Comparison of ENCODE assay signal across 9 mouse cellular contexts in the genomic region with DNA sequence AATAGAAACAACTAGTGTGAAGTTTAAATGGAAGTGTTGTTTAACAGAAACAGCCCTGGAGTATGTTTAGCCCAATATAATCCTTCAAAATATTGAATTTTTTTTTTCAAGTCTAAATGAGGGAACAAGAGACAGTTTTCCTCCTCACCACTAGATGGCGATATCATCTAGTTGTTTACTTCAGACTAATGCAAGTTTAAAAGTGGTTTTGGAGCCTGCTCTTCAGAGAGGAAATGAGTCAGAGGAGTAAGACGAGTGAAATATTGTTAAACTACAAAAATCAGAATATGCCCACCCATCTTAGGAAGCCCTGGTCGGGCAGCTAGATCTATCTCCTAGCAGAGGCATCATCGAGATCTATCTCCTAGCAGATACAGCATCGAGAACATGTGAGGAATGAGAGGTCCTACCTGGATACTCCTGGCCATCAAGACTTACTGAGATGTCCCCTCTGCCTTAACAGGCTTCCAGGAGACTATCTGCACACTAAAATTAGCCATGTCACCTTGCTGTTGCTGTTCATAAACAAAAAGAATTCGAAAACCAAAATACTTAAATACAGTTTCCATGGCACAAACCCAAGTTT.
DNase-seq lines count a peak whose midpoint lies in the region; ATAC-seq lines count a peak whose summit lies in the region.
"Had no signal": no experiment of that assay in that cellular context is flagged by ENCODE, and none has a peak within 500 bp of the region (broad histone marks: within the 10 kb centered on the region; RNA-seq: fewer than 3 reads in every experiment).

No protein-coding gene starts in this region.

- H3K4me3 ChIP-seq in kidney, embryonic 16.5 days (ENCODE audit: low read length): no peak overlapping the region
- H3K4me3 ChIP-seq in heart, embryonic 15.5 days: no peak overlapping the region
- H3K4me3 ChIP-seq: hindbrain, embryonic 15.5 days had no signal

- no peak overlapping the region for H3K9ac ChIP-seq in kidney, embryonic 16.5 days (replicated peaks; ENCODE audit: low read length)
- H3K9ac ChIP-seq in heart, embryonic 15.5 days: no peak overlapping the region
- H3K9ac ChIP-seq: hindbrain, embryonic 15.5 days had no signal

- 48% methylated on average over 6 of the region's 6 CpGs for WGBS in kidney, embryonic 16.5 days
- 39% methylated on average over 6 of the region's 6 CpGs for WGBS in heart, embryonic 15.5 days

- H3K9me3 ChIP-seq in kidney, embryonic 16.5 days (ENCODE audit: low read length): no peaks in the 10 kb centered on the region
- no peaks in the 10 kb centered on the region for H3K9me3 ChIP-seq in heart, embryonic 15.5 days (replicated peaks)
- H3K9me3 ChIP-seq: hindbrain, embryonic 15.5 days had no signal

- peak; percentile 29 for DNase-seq in adrenal gland, postnatal 10 days
- DNase-seq in adrenal gland, postnatal 4 days (ENCODE audit: low spot score in 2 of 2): no peak
- DNase-seq in kidney, postnatal 36 days: peak; percentile 37
- DNase-seq in Muller cell, postnatal 12 days (ENCODE audit: inconsistent ontology term): peak; percentile 65
- peak; percentile 21 for DNase-seq in retina, postnatal 7 days (ENCODE audit: low read depth, low spot score)
- no peak for DNase-seq in urinary bladder, postnatal 14 days (ENCODE audit: low spot score)

- no peak for ATAC-seq in kidney, embryonic 16.5 days (ENCODE audit: low FRiP score, low TSS enrichment)
- no peak for ATAC-seq in heart, embryonic 15.5 days (replicated peaks; ENCODE audit: insufficient number of reproducible peaks, insufficient read depth, low FRiP score, low read depth)

- no peak overlapping the region for H3K27ac ChIP-seq in kidney, embryonic 16.5 days (ENCODE audit: low read length)
- no peak overlapping the region for H3K27ac ChIP-seq in heart, embryonic 15.5 days
- H3K27ac ChIP-seq: hindbrain, embryonic 15.5 days had no signal

- no peaks in the 10 kb centered on the region for H3K36me3 ChIP-seq in kidney, embryonic 16.5 days (ENCODE audit: insufficient read depth, low read length)
- H3K36me3 ChIP-seq in heart, embryonic 15.5 days: no peaks in the 10 kb centered on the region
- H3K36me3 ChIP-seq: hindbrain, embryonic 15.5 days had no signal

- no peak overlapping the region for H3K4me2 ChIP-seq in kidney, embryonic 16.5 days (replicated peaks; ENCODE audit: low read depth, low read length)
- peak overlapping the region; percentile 16; the same call in 1 of the 2 replicates for H3K4me2 ChIP-seq in heart, embryonic 15.5 days
- H3K4me2 ChIP-seq: hindbrain, embryonic 15.5 days had no signal

- no peaks in the 10 kb centered on the region; the same call in 1 of the 2 replicates for H3K4me1 ChIP-seq in kidney, embryonic 16.5 days (ENCODE audit: insufficient read depth, low read length)
- peaks cover 5% of the 10 kb centered on the region; the same call in 1 of the 2 replicates for H3K4me1 ChIP-seq in heart, embryonic 15.5 days (replicated peaks)
- H3K4me1 ChIP-seq: hindbrain, embryonic 15.5 days had no signal

- H3K27me3 ChIP-seq in kidney, embryonic 16.5 days (ENCODE audit: insufficient read depth, low read length): no peaks in the 10 kb centered on the region
- H3K27me3 ChIP-seq in heart, embryonic 15.5 days: no peaks in the 10 kb centered on the region
- H3K27me3 ChIP-seq: hindbrain, embryonic 15.5 days had no signal

Comparison
In these comparisons a context has a peak if more than half of its experiments do, and no peak if none do; other contexts are left out.
1. DNase-seq: peak in adrenal gland, postnatal 10 days (single experiment), kidney, postnatal 36 days (2 of 2), Muller cell, postnatal 12 days (single experiment) and retina, postnatal 7 days (single experiment); none in adrenal gland, postnatal 4 days (0 of 2) and urinary bladder, postnatal 14 days (single experiment).